Mouse (Mus musculus): ENCODE data around the gene Gm10300.

- TF ChIP-seq MAX (IDR thresholded peaks at IDR 0.05; ENCODE audit: low read depth) (no peak), POLR2A (IDR thresholded peaks at IDR 0.05; ENCODE audit: insufficient read length, low read depth) (no peak), USF1 (IDR thresholded peaks at IDR 0.05; ENCODE audit: low read depth) (no peak), TCF12 (IDR thresholded peaks at IDR 0.05; ENCODE audit: insufficient read depth, poor library complexity, severe bottlenecking) (no peak), CEBPB (IDR thresholded peaks at IDR 0.05; ENCODE audit: insufficient read depth, poor library complexity, severe bottlenecking) (no peak), SRF (IDR thresholded peaks at IDR 0.05; ENCODE audit: control insufficient read depth, insufficient read length, low read depth) (no peak), MYOD1 (IDR thresholded peaks at IDR 0.05; ENCODE audit: control insufficient read depth in 1 of 3, insufficient read length in 2 of 3, low read depth in 2 of 3) (no peak), POLR2AphosphoS2 (IDR thresholded peaks at IDR 0.05; ENCODE audit: insufficient read length, low read depth) (no peak), TCF3 (IDR thresholded peaks at IDR 0.05; ENCODE audit: insufficient read length, low read depth) (no peak), MYOG (IDR thresholded peaks at IDR 0.05; ENCODE audit: control insufficient read depth in 1 of 3, insufficient read depth in 1 of 3, insufficient read length in 2 of 3, low read depth in 2 of 3) (no peak), REST (IDR thresholded peaks at IDR 0.05; ENCODE audit: insufficient read depth, insufficient read length) (no peak), E2F4 (IDR thresholded peaks at IDR 0.05; ENCODE audit: insufficient read depth) (no peak)
Observed at GRCm38 (mm10) chr4:132048011-132048991, 26.2 kb upstream of the Gm10300 start.

All from myocyte (in vitro differentiated cells).